Mouse (Mus musculus): ENCODE measurements around the gene Gm12184.

Gm12184 gene

DNA sequence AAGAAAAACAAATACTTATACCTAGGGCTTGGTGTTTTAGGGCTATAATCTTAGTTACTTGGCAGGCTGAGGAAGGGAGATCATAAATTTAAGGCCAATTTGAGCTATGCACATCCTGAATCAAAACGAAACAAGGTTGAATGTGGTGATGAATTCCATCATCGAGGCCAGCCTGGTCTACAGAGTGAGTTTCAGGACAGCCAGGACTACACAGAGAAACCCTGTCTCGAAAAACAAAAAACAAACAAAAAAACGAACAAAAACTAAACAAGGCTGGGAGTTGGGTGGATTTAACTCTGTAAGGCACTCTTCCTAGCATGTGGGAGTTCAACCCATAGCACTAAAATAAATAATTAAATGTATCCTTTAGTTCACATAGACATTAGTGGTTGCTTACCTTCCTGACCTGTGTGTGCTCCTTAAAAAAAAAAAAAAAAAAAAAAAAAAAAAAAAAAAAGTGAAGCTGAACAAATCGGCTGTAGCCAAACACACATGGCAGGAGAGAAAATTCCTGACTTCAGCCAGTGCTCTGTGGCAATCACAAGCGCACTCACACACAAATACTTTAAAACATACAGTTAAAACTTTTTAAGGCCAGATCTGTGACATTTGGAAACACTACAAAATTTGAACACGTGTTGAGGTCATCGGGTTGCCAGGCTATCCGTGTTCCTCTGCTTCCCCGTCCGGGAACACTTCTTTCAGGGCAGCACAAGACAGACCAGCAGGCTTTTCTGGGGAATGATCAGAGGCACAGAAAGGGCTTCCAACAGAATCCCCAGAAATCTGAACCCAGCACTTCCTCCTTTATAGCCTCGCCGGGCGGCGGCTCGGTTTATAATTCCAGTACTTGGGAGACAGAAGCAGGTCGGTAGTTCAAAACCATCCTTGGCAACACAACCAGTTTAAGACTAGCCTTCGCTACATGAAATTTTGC is 27.2 kb downstream of the Gm12184 start:
- 8% methylated on average over 18 of the region's 18 CpGs for WGBS

GRCm38 (mm10) chr11:48798308-48798707 is 28.1 kb downstream of the Gm12184 start:
- whole genome bisulfite sequencing = 90% methylated on average over 7 of the region's 7 CpGs

- 94% methylated on average over 5 of the region's 5 CpGs for WGBS
These were observed 29.2 kb downstream of the Gm12184 start for GRCm38 (mm10) chr11:48797287-48797686.

DNA sequence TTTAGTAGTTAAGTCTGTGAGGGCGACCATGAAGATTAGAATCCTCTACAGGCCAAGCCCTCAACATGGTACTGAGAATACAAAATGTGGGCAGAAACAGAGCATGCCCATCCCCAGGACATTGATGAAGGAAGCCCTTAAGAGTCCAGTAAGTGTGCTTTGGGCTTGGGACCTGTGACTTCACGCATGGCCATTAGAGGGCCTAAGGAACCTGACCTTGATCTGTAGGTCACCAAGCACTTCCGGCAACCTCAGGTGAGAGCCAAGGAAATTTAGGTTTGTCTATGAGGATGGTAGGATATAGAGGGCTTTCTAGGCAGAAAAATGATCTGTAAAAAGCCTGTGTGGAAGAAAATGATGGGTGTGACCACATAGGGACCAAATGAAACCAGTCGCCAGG is 30.2 kb downstream of the Gm12184 start:
- 88% methylated on average over 4 of the region's 4 CpGs for WGBS

DNA sequence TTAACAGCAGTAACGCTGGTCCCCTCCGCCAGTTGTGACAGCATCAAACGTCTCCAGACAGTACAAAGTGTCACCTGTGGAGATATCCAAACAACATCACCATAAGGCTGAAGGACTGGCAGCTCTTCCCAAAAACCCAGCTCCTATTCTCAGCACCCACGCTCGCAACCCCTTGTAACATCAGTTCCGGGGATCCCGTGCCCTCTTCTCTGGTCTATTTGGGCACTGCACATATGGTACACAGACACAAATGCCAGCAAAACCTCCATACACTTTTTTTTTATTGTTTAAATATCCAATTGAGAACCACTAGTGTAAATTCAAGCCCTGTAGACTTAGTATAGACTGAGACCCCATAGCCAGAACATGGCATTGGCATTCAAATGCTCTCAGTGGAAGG is 31.2 kb downstream of the Gm12184 start:
- 93% methylated on average over 7 of the region's 7 CpGs for WGBS

DNA sequence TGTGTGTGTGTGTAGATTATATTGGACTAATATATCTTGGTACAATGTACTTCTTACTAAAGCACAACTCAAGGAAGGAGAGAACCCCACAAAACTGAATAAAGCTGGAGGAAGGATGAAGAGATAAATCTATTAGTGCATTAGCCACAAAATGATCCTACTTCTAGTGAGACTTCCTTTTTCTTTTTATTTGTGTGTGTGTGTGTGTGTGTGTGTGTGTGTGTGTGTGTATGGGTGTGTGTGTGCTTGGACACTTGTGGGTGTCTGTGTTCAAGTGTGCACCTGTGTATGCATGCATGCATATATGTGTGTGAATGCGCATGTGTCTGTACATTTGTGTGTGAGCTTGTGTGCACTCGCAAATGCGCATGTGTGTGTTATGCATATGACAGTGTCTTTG is 33.3 kb downstream of the Gm12184 start:
- 99% methylated on average over 3 of the region's 3 CpGs for WGBS

DNA sequence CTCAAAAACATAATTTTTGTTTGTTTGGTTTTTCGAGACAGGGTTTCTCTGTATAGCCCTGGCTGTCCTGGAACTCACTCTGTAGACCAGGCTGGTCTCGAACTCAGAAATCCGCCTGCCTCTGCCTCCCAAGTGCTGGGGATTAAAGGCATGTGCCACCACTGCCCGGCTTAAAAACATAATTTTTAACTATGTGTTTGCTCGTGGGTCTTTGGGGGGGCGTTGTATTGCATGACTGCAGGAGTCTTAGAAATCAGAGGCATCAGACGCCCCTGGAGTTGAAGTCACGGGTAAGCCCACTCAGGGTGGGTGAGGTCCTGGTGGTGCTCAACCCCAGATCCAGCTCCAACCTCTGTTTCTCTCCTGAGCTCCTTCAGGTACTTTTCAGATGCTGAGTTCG is 34.6 kb downstream of the Gm12184 start:
- 88% methylated on average over 9 of the region's 9 CpGs for WGBS

DNA sequence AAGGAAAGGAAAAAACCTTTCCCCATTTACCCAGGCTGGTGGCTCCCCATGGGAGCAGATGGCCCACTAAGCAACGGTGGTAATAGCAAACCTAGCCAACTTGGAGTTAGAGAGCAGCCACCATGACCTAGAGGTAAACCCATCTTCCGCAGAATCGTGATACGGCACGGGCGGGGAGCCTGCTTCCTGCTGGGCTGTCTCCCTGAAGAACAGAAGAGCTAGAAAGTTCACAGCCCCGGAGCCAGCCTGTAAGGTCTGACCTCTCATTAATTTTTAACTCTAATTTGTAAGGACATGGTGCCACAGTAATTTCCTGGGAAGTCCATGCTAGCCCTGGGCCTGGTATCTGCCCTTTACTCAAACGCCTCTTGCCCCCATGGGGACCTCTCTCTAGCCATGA is 35.5 kb downstream of the Gm12184 start:
- WGBS = 75% methylated on average over 8 of the region's 8 CpGs

DNA sequence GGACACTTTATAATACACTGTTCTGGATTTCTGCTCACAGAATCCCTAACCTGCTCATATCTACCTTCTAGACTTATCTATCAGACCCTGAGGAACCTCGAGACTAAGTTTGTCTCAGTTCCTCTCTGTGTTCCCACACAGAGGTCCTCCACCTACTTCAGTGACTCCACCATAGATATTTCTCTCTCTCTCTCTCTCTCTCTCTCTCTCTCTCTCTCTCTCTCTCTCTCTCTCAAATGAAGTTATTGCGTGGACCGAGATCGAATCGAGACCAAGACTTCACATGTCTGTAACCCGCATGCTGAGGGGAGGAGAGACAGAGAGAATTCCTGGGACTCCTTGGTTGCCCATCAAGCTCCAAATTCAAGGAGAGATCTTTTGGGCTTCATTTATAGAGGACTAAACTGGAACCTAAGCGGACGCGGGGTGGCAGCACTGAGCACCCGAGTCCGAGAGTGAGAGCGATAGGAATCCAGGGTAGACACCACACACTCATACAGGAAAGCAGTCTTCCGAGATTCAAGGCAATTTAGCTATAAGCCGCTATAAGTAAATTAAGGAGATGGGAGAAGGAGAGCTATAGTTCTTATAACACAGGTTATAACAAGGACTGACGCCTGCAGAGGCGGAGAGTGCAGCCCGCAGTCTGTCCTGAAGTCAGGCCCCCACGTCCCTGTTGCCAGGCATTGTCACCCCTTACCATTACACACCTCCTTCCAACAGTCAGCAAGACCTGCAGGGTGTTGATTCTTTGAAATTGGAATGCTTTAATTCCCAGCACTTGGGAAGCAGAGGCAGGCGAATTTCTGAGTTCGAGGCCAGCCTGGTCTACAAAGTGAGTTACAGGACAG is 36.3 kb downstream of the Gm12184 start:
- 13% methylated on average over 20 of the region's 20 CpGs for WGBS

DNA sequence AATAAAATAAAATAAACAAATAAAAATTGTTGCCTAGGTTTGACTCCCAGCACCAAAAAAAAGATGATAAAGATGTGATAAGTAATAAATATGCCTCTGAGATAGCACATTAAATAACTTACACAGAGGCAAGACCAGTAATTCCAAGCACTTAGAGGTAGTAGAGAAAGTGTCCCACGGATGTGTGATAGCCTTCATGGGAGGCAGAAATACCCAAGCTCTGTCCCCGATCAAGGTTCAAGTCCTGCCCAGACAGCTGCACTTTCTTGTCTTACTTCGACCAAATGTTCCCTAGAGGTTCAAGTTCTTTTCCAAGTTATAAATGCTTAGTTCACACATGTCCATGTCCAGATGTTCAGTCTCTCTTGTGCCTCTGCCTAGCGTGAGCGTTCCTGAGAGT is 37.2 kb downstream of the Gm12184 start:
- 85% methylated on average over 5 of the region's 5 CpGs for WGBS

- 2% methylated on average over 16 of the region's 16 CpGs for WGBS
These were observed 38.0 kb downstream of the Gm12184 start for GRCm38 (mm10) chr11:48788311-48789089.

- 51% methylated on average over 10 of the region's 10 CpGs for WGBS
These were observed 38.8 kb downstream of the Gm12184 start for GRCm38 (mm10) chr11:48787455-48788211.

GRCm38 (mm10) chr11:48782243-48782642 is 44.2 kb downstream of the Gm12184 start:
- 91% methylated on average over 4 of the region's 4 CpGs for WGBS

GRCm38 (mm10) chr11:48779450-48779849 is 47.0 kb downstream of the Gm12184 start:
- WGBS = 43% methylated on average over 7 of the region's 7 CpGs

DNA sequence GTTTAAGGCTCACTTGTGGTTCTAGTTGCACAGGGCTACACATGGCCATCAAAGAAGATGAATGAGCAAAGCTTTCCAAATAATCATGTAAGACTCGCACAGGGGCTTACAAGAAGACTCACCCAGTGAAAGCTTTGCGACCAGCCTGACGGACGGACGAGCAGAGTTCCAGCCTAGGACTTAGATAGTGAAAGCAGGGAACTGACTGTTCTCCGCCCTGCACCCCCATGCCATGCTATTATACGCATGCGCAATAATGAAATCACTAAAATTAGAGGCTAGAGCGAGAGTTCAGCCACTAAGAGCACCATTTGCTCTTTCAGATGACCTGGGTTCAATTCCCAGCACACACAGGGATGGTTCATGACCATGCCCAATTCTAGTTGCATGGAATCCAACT is 49.2 kb downstream of the Gm12184 start:
- WGBS = 96% methylated on average over 9 of the region's 9 CpGs

DNA sequence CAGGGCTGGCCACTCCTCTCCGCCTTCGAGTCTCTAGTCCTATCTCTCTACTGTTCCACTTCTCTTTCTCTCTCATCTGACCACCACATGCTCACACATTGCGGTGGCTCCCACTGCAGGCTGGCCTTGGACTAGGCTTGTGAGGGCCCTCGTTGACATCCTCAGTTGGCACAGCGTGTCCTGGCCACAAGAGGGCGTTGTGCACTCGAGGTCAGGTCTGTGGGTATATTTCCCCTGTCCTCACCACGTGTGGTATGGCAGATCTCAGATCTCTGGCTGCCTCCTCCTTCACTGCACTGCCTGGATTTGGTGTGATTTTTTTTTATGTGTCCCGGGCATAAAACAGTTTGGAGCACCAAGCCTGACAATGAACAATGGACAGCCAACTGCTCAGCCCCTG is 49.8 kb downstream of the Gm12184 start:
- WGBS = 47% methylated on average over 9 of the region's 9 CpGs

GRCm38 (mm10) chr11:48775483-48775882 is 51.0 kb downstream of the Gm12184 start:
- 5% methylated on average over 7 of the region's 7 CpGs for WGBS

All from cerebral cortex, adult 2 months (tissue).